Mouse (Mus musculus) gastrocnemius, postnatal 25 days (tissue): Measurements from ENCODE around the gene Khdrbs2. TPM values are rescaled to one million over a fixed set of nuclear protein-coding genes. Genes with fewer than 3 reads are reported as not detected.
"Not testable (repeated sequence)": the region's sequence is repeated elsewhere in the genome, so short reads cannot be mapped to it uniquely, and the experiment has no call there.

ENCODE experiments used
- DNase-seq: peaks from one replicate; pipeline ENCODE4 v3.0.0; 2022
- total RNA-seq, 2 experiments: library from RNA; stranded (reverse); gene quantifications; 1 replicate in 1 of 2; 2 replicates in 1 of 2; pipeline ENCODE4 v1.2.3; 2021

Gene Khdrbs2
- total RNA-seq, 2 experiments from 2014 or later = not detected

- no peak for DNase-seq
These were observed 298.5 kb downstream of the Khdrbs2 start for GRCm38 (mm10) chr1:32471022-32471421.

- no peak for DNase-seq
These were observed 299.1 kb downstream of the Khdrbs2 start for GRCm38 (mm10) chr1:32471502-32472214.

GRCm38 (mm10) chr1:32487944-32488343 lies 315.4 kb downstream of the Khdrbs2 start:
- no peak for DNase-seq

GRCm38 (mm10) chr1:32503381-32503780 lies 330.9 kb downstream of the Khdrbs2 start:
- DNase-seq = no peak

GRCm38 (mm10) chr1:32547194-32547593 lies 374.7 kb downstream of the Khdrbs2 start, which contains the start of gene Gm5415:
TSS of gene Gm5415 (minus strand) at chr1:32547294.
- not testable (repeated sequence) for DNase-seq

GRCm38 (mm10) chr1:32553459-32553858 lies 380.9 kb downstream of the Khdrbs2 start:
- no peak for DNase-seq

GRCm38 (mm10) chr1:32553925-32554324 lies 381.4 kb downstream of the Khdrbs2 start:
- no peak for DNase-seq

GRCm38 (mm10) chr1:32568901-32569300 lies 396.4 kb downstream of the Khdrbs2 start:
- DNase-seq = no peak

GRCm38 (mm10) chr1:32626060-32626459 lies 453.5 kb downstream of the Khdrbs2 start:
- no peak for DNase-seq

- DNase-seq = no peak
These were observed 460.2 kb downstream of the Khdrbs2 start for GRCm38 (mm10) chr1:32632415-32633354.

GRCm38 (mm10) chr1:32633404-32633803 lies 460.9 kb downstream of the Khdrbs2 start:
- DNase-seq = no peak

- no peak for DNase-seq
These were observed 466.6 kb downstream of the Khdrbs2 start for GRCm38 (mm10) chr1:32639118-32639517.

- DNase-seq = no peak
These were observed 477.2 kb downstream of the Khdrbs2 start for GRCm38 (mm10) chr1:32649647-32650209.

- DNase-seq = no peak
These were observed 521.3 kb downstream of the Khdrbs2 start for GRCm38 (mm10) chr1:32693806-32694205.

- DNase-seq = no peak
These were observed 527.6 kb downstream of the Khdrbs2 start for GRCm38 (mm10) chr1:32700132-32700531.

- DNase-seq = no peak
These were observed 528.8 kb downstream of the Khdrbs2 start for GRCm38 (mm10) chr1:32701267-32701666.
